Mouse (Mus musculus) ES-E14 (cell line): ENCODE measurements around the gene Psmb8. TPM values are rescaled to one million over a fixed set of nuclear protein-coding genes. Genes with fewer than 3 reads are reported as not detected.

Experiments used
- DNase-seq: peaks from one replicate; pipeline ENCODE4 v3.0.0-alpha.2; 2013; ENCODE audit warnings: low read depth, low spot score
- H3K27ac ChIP-seq: 2 replicates; pipeline ENCODE4 v1.5.1; 2012; ENCODE audit warnings: low read depth, mild to moderate bottlenecking, low read length, moderate library complexity, mixed read lengths; ENCODE audit not compliant: poor library complexity, insufficient read depth, severe bottlenecking
- H3K36me3 ChIP-seq: 2 replicates; pipeline ENCODE4 v1.6.1; 2012; ENCODE audit warnings: mild to moderate bottlenecking, low read length, moderate library complexity, mixed read lengths; ENCODE audit not compliant: control insufficient read depth, poor library complexity, insufficient read depth, severe bottlenecking
- H3K4me1 ChIP-seq, 2 experiments: fragments of 150-350 bp in 1 of 2; sonication (generic) in 1 of 2; 2 replicates each; pipeline ENCODE4 v1.6.1; 2012; ENCODE audit warnings: low read length in 2 of 2, mild to moderate bottlenecking in 1 of 2, mixed read lengths in 1 of 2; ENCODE audit not compliant: control insufficient read depth in 2 of 2, insufficient read depth in 2 of 2, poor library complexity in 1 of 2
- H3K4me3 ChIP-seq, 2 experiments: fragments of 150-350 bp in 1 of 2; sonication (generic) in 1 of 2; 2 replicates each; pipeline ENCODE4 v1.5.1; 2012; ENCODE audit warnings: low read length in 2 of 2, low read depth in 1 of 2, mild to moderate bottlenecking in 1 of 2, mixed read lengths in 1 of 2; ENCODE audit not compliant: insufficient read depth in 1 of 2, poor library complexity in 1 of 2, severe bottlenecking in 1 of 2
- H3K9ac ChIP-seq: 2 replicates; pipeline ENCODE4 v1.6.1; 2012; ENCODE audit warnings: low read depth, mild to moderate bottlenecking, low read length, mixed read lengths; ENCODE audit not compliant: poor library complexity, insufficient read depth, severe bottlenecking
- H3K9me3 ChIP-seq: fragments of 150-350 bp; sonication (generic); 2 replicates; pipeline ENCODE4 v1.6.1; 2012; ENCODE audit warnings: low read depth, mild to moderate bottlenecking, low read length; ENCODE audit not compliant: control insufficient read depth, insufficient read depth
- CHD2 ChIP-seq: IDR thresholded peaks from 2 replicates; pipeline ENCODE4 v1.6.1; 2014; ENCODE audit warnings: mild to moderate bottlenecking, low read depth, low read length, inconsistent platforms
- HCFC1 ChIP-seq: IDR thresholded peaks from 2 replicates; pipeline ENCODE4 v1.6.1; 2012; ENCODE audit warnings: low read length, inconsistent platforms, borderline replicate concordance; ENCODE audit not compliant: insufficient read depth
- MAFK ChIP-seq: IDR thresholded peaks from 2 replicates; pipeline ENCODE4 v1.6.1; 2014; ENCODE audit warnings: mild to moderate bottlenecking, low read depth, low read length, inconsistent platforms; ENCODE audit not compliant: insufficient read depth
- ZC3H11A ChIP-seq: IDR thresholded peaks from 2 replicates; pipeline ENCODE4 v1.6.1; 2012; ENCODE audit warnings: low read depth, mild to moderate bottlenecking, inconsistent platforms, low read length, borderline replicate concordance
- ZNF384 ChIP-seq: IDR thresholded peaks from 2 replicates; pipeline ENCODE4 v1.6.1; 2012; ENCODE audit warnings: low read depth, low read length, inconsistent platforms
- in situ Hi-C, 2 experiments: fragments of 600-800 bp; cut with MboI; formaldehyde crosslinking; loops; one replicate each; pipeline ENCODE4 v1.15.1; 2025; ENCODE audit warnings: low sequenced_read_pairs in 2 of 2, inconsistent platforms in 1 of 2; ENCODE audit not compliant: unreplicated experiment in 2 of 2
- total RNA-seq: library from RNA; depleted of rRNA; stranded (reverse); fragments of 300-350 nt; gene quantifications from 2 replicates; pipeline ENCODE4 v1.2.3, GENCODE M21; 2012

Gene Psmb8
- total RNA-seq, 1 experiment: 7.4 TPM

- Histone ChIP-seq H3K4me3 (no peak overlapping the region), H3K4me1 (peaks cover 0 to 11% of the 10 kb centered on the region in 2 experiments; a peak in 1 of 4 replicates), H3K27ac (no peak overlapping the region), H3K36me3 (no peaks in the 10 kb centered on the region), H3K9ac (no peak overlapping the region), H3K9me3 (no peaks in the 10 kb centered on the region)
- TF ChIP-seq ZC3H11A (no peak), ZNF384 (no peak), MAFK (no peak), HCFC1 (no peak), CHD2 (no peak)
- in situ Hi-C loops: no loop called here
- DNase-seq: no peak
These were observed 9.2 kb downstream of the Psmb8 start for GRCm38 (mm10) chr17:34206731-34207130.

- in situ Hi-C loops: no loop called here
- no peak overlapping the region for H3K4me3 ChIP-seq
- no peak for DNase-seq
- H3K9me3 ChIP-seq: no peaks in the 10 kb centered on the region
- no peak overlapping the region for H3K27ac ChIP-seq
- TF ChIP-seq MAFK: no peak
- TF ChIP-seq CHD2: no peak
- TF ChIP-seq HCFC1: no peak
- TF ChIP-seq ZNF384: no peak
- no peak for TF ChIP-seq ZC3H11A
- H3K9ac ChIP-seq: no peak overlapping the region
- H3K36me3 ChIP-seq: no peaks in the 10 kb centered on the region
- peaks cover 0 to 11% of the 10 kb centered on the region in 2 experiments; a peak in 1 of 4 replicates for H3K4me1 ChIP-seq
These were observed 9.9 kb downstream of the Psmb8 start for GRCm38 (mm10) chr17:34207456-34207855.

GRCm38 (mm10) chr17:34207866-34208265, 10.3 kb downstream of the Psmb8 start:
- Histone ChIP-seq H3K27ac (no peak overlapping the region), H3K4me1 (peaks cover 0 to 11% of the 10 kb centered on the region in 2 experiments; a peak in 1 of 4 replicates), H3K9ac (no peak overlapping the region), H3K9me3 (no peaks in the 10 kb centered on the region), H3K4me3 (no peak overlapping the region), H3K36me3 (no peaks in the 10 kb centered on the region)
- no peak for TF ChIP-seq CHD2
- TF ChIP-seq ZC3H11A: no peak
- TF ChIP-seq HCFC1: no peak
- TF ChIP-seq MAFK: no peak
- TF ChIP-seq ZNF384: no peak
- no peak for DNase-seq
- in situ Hi-C loops: no loop called here

- H3K4me1 ChIP-seq: peaks cover 0 to 11% of the 10 kb centered on the region in 2 experiments; a peak in 1 of 4 replicates
- H3K36me3 ChIP-seq: no peaks in the 10 kb centered on the region
- no peak overlapping the region for H3K27ac ChIP-seq
- in situ Hi-C loops: no loop called here
- TF ChIP-seq ZC3H11A: no peak
- TF ChIP-seq CHD2: no peak
- TF ChIP-seq MAFK: no peak
- TF ChIP-seq ZNF384: no peak
- TF ChIP-seq HCFC1: no peak
- H3K4me3 ChIP-seq: no peak overlapping the region
- H3K9ac ChIP-seq: no peak overlapping the region
- no peaks in the 10 kb centered on the region for H3K9me3 ChIP-seq
- no peak for DNase-seq
These were observed 10.9 kb downstream of the Psmb8 start for GRCm38 (mm10) chr17:34208421-34208820.

GRCm38 (mm10) chr17:34209680-34210079, 12.2 kb downstream of the Psmb8 start:
- TF ChIP-seq CHD2 (no peak), ZNF384 (no peak), ZC3H11A (no peak), HCFC1 (no peak), MAFK (no peak)
- Histone ChIP-seq H3K9ac (no peak overlapping the region), H3K27ac (no peak overlapping the region), H3K4me1 (peaks cover 0 to 9% of the 10 kb centered on the region in 2 experiments; a peak in 1 of 4 replicates), H3K4me3 (no peak overlapping the region), H3K36me3 (no peaks in the 10 kb centered on the region), H3K9me3 (no peaks in the 10 kb centered on the region)
- in situ Hi-C loops: no loop called here
- DNase-seq: no peak
